Mouse (Mus musculus): ENCODE measurements at regions not wholly inside any gene's neighbourhood (a gene's known extent, or its start where the extent isn't known, plus 50 kb on each side); places are given as distances from the start of the nearest gene placed in this dataset.

DNA sequence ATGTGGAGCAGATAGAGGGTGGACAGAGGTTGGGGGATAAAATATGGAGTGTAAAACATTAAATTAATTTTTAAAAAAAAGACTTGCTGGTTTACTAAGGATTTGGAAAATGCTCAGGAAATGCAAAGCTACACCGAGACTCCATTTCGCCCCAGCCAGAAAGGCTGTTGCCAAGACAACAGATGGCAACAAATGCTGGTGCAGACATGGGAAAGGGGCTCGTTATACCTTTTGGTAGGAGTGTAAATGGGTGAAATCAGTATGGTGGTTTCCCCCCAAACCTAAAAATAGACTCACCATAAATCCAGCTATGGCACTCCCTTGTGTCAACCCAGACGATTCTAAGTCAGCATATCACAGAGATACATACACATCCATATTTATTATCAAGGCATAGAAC is 60.4 kb upstream of the Bcl2l14 start:
- no peak for ATAC-seq
- WGBS: 74% methylated on average over 4 of the region's 4 CpGs

DNA sequence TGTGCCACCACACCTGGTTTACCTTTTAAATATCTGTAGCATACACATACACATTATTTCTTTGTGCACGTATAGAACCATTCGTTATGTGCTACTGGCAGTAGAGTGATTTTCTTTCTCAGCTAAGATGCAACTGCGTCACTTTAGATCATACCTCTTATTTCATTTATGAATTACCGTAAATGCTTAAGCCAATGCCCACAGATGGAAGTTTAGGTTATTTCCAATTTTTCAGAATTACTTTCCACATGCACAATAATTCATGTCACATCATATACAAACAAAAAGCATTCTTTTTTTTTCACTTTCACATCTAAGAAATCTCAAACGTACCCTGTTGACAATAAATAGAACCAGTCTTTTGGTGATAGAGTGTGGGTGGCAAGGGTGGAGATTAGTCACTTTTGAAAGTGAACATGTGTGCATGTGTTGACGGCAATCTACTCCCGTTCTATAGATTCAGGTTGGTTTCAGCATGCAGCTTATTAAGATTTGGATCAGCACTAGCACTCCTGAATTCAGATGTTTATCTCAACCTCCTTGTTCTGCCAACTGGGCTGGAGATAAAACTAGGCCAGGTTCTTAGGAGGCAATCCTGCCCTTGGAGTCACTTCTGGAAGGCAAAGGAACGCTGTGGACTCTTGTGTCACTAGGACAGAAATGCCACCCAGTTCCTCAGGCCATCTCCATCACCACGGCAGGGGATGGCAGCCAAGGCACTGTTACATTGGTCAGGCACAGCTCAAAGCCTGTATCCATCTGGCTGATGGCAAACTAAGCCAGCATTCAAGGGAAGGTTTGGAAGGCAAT is 53.1 kb upstream of the Bcl2l14 start:
- no peak overlapping the region for H3K27ac ChIP-seq (ENCODE audit: low read length)
- no peaks in the 10 kb centered on the region for H3K27me3 ChIP-seq (replicated peaks; ENCODE audit: insufficient read depth, low read length)
- ATAC-seq (no peak), DNase-seq (ENCODE audit: low spot score) (no peak)
- no peak overlapping the region for H3K4me2 ChIP-seq (replicated peaks; ENCODE audit: low read depth, low read length)
- WGBS: 82% methylated on average over 9 of the region's 9 CpGs
- no peak overlapping the region for H3K9ac ChIP-seq (replicated peaks; ENCODE audit: low read depth)
- TF ChIP-seq EP300 (IDR thresholded peaks at IDR 0.05) (no peak), CTCF (IDR thresholded peaks at IDR 0.05) (no peak)
- H3K4me1 ChIP-seq (ENCODE audit: insufficient read depth, low read depth, low read length): no peaks in the 10 kb centered on the region
- no peaks in the 10 kb centered on the region for H3K36me3 ChIP-seq (ENCODE audit: insufficient read depth, low read length)
- H3K9me3 ChIP-seq (ENCODE audit: low read length): no peaks in the 10 kb centered on the region
- H3K4me3 ChIP-seq (ENCODE audit: low read depth, low read length): no peak overlapping the region

More for the DNA sequence above, 60.4 kb upstream of the Bcl2l14 start:
- Histone ChIP-seq H3K9ac (replicated peaks; ENCODE audit: low read depth) (no peak overlapping the region), H3K9me3 (ENCODE audit: low read length) (no peaks in the 10 kb centered on the region), H3K4me1 (ENCODE audit: insufficient read depth, low read depth, low read length) (no peaks in the 10 kb centered on the region), H3K27me3 (replicated peaks; ENCODE audit: insufficient read depth, low read length) (no peaks in the 10 kb centered on the region), H3K4me3 (ENCODE audit: low read depth, low read length) (no peak overlapping the region), H3K4me2 (replicated peaks; ENCODE audit: low read depth, low read length) (no peak overlapping the region), H3K36me3 (ENCODE audit: insufficient read depth, low read length) (no peaks in the 10 kb centered on the region), H3K27ac (ENCODE audit: low read length) (no peak overlapping the region)
- TF ChIP-seq CTCF (IDR thresholded peaks at IDR 0.05) (no peak), EP300 (IDR thresholded peaks at IDR 0.05) (no peak)
- DNase-seq (ENCODE audit: low spot score): no peak

- ATAC-seq (no peak), DNase-seq (ENCODE audit: low spot score) (no peak)
- H3K9me3 ChIP-seq (ENCODE audit: low read length): no peaks in the 10 kb centered on the region
- 76% methylated on average over 4 of the region's 4 CpGs for WGBS
- TF ChIP-seq CTCF (IDR thresholded peaks at IDR 0.05) (no peak), EP300 (IDR thresholded peaks at IDR 0.05) (no peak)
- no peaks in the 10 kb centered on the region for H3K27me3 ChIP-seq (replicated peaks; ENCODE audit: insufficient read depth, low read length)
- H3K4me2 ChIP-seq (replicated peaks; ENCODE audit: low read depth, low read length): no peak overlapping the region
- H3K4me3 ChIP-seq (ENCODE audit: low read depth, low read length): no peak overlapping the region
- H3K36me3 ChIP-seq (ENCODE audit: insufficient read depth, low read length): no peaks in the 10 kb centered on the region
- no peaks in the 10 kb centered on the region for H3K4me1 ChIP-seq (ENCODE audit: insufficient read depth, low read depth, low read length)
- no peak overlapping the region for H3K9ac ChIP-seq (replicated peaks; ENCODE audit: low read depth)
- H3K27ac ChIP-seq (ENCODE audit: low read length): no peak overlapping the region
Observed at GRCm38 (mm10) chr6:134343606-134343901, 52.6 kb upstream of the Bcl2l14 start.

Measured in lung, postnatal 0 days (tissue).